Mouse (Mus musculus): ENCODE measurements around the gene Jagn1.

Gene Jagn1

DNA sequence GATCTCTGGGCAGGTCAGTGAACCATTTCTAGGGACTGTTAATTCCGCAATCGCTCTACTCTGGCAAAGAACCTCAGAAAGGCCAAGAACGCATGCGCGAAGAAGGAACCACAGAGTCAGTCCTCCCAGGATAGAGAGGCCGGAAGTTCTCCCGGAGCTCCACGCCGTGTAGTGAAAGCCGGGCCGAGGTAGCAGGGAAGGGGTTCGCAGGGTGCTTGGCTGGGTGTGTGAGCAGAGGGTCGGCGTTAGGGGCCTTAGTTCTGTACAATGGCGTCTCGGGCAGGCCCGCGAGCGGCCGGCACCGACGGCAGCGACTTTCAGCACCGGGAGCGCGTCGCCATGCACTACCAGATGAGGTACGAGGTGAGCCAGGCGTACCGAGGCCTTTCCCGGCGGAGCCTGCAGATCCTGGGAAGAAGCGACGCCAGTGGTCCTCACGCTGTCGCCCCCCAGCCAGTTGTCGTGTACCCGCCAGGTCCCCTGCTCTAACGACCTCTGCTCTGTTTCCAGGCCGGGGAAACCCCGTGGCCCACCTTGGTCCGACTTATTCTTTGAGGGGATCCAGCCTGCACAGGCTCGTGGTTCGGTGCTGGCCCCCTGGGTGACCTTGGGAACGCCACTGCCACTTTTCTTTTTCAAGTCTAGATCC is at the start of gene Jagn1:
Gene Jagn1 (plus strand): TSS at position 128 of the 649 bp plus-strand sequence.
- DNase-seq, result peak; percentile 93

DNA sequence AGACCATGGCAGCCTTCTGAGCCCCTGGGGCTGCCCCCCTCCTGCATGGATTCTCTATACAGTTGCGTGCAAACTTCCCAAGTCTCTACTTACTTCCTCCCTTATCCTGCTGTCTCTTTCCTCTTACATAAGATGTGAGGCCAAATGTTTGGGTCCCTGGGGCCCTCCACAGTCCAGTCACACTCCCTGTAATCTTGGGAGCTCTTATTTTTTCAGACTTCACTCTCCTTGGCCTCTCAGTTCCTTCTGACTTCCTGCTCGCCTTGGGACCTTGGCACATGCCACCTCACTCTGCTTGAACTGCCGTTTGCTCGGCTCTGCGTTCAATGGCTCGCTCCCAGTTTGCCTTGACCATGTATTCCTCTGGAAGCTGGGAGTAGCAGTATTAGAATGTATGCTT is 48.4 kb upstream of the Jagn1 start:
- DNase-seq, result no peak

GRCm38 (mm10) chr6:113394811-113395210 is 47.6 kb upstream of the Jagn1 start:
- no peak for DNase-seq

DNA sequence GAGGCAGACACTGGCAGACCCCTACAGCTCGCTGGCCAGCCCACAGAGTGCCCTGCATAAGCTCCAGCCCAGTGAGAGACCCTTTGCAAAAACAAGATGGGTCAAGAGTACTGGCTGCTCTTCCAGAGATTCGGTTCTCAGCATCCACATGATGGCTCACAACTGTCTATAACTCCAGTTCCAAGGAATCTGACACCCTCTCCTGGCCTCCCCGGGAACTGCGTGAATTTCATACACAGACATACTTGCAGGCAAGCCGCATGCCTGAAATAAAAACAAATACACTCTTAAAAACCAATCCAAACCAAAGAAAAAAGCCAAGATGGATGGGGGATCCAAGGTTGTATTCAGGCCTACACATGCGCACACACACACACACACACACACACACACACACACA is 46.9 kb upstream of the Jagn1 start:
- no peak for DNase-seq

DNA sequence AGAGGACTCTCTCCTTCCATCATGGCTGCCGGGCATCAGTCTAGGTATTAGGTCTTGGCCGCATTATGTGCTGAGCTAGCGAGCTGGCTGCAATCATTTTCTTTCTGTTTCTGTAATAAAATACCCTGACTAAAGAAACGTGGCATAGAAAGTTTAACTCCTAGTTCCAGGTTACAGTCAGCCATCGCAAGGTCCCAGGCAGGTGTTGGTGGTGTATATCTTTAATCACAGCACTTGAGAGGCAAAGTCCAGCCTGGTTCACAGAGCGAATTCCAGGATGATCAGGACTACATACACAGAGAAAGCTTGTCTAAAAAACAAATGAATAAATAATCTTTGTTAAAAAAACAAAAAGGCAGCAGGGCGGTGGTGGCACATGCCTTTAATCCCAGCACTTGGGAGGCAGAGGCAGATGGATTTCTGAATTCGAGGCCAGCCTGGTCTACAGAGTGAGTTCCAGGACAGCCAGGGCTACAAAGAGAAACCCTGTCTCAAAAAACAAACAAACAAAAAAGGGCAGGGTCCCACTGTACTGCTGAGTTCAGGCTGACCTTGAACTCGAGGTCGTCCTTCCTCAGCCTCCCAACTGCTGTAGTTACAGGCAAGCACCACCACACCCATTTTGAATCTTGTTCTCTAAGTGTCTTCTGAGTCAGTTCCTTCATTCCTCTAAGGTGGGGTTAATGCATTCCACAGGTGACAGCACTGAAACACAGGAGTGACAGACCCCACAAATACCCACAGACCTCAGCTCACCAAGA is 45.9 kb upstream of the Jagn1 start:
- no peak for DNase-seq

DNA sequence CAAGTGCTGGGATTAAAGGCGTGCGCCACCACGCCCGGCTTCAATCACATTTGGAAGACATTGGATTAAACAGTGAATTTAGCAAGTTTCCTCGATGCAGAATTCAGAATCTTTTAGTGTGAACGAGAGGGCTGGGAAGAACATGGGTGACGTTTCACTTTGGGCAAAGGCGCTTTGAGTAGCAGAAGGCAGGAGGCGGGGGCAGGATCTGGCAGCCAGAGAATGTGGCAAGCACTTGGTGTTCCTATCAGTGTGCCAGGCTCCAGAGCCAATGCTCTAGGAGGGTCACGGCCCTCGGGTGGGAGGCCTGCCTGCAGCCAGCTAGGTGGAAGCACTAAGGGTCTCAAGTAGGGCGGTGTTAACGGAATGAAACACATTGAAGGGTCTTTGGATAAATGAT is 40.3 kb upstream of the Jagn1 start:
- DNase-seq, result no peak

- DNase-seq, result peak; percentile 60
These were observed 37.5 kb upstream of the Jagn1 start for GRCm38 (mm10) chr6:113404649-113405448.

DNA sequence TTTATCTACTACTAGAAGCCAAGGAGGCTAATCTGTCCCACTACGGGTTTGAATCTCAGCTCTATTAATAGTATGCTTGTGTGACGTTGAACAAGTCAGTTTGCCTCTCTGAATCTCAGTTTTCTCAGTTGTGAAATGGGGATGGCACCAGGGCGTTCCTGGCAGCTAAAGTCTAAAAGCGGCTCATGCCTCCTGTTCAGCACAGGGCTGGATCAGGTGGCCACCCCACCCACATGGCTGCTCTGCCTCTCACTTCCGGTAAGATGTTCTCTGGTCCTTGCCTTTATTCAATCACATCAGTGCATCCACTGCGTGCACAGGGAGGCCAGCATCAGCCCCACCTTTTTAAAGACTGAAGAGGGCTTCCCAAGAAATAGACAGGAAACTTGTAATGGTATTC is 36.9 kb upstream of the Jagn1 start:
- no peak for DNase-seq

GRCm38 (mm10) chr6:113406683-113407082 is 35.7 kb upstream of the Jagn1 start:
- no peak for DNase-seq

DNA sequence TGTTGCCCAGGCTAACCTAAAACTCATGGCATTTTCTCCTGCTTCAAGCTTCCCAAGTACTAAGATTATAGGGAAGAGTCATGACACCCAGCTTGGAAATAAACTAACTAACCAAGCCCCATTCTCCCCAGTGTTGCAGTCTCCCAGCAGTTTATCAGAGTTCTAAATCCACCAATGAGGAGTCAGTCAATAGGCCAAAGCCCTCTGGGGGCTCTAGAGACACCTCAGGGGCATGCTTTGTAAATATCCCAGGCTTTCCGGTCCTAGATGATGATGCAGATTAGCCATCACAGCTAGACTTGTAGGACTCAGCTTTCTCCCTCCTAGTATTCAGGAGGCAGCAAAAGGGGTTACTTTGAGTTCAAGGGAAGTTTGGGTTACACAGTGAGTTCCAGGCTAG is 32.4 kb upstream of the Jagn1 start:
- DNase-seq, result no peak

DNA sequence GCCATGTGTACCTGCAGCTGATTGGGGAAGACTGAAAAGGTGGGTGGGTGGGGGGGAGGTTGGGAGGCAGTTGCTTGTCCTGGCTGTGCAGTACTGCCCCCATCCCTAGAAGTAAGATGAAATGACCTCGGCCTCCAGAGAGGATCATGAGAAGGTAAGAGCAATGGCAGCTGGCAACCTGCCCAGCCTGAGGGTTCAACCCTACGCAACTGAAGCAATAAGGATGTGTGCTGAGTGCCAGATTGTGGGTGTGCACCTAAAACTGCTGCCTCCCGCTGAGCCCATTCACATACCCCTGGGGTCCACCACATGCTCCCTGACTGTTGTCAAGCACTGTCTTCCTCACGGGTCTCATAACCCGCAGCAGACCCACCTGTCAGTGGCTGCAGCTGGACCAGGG is 26.0 kb upstream of the Jagn1 start:
- no peak for DNase-seq

DNA sequence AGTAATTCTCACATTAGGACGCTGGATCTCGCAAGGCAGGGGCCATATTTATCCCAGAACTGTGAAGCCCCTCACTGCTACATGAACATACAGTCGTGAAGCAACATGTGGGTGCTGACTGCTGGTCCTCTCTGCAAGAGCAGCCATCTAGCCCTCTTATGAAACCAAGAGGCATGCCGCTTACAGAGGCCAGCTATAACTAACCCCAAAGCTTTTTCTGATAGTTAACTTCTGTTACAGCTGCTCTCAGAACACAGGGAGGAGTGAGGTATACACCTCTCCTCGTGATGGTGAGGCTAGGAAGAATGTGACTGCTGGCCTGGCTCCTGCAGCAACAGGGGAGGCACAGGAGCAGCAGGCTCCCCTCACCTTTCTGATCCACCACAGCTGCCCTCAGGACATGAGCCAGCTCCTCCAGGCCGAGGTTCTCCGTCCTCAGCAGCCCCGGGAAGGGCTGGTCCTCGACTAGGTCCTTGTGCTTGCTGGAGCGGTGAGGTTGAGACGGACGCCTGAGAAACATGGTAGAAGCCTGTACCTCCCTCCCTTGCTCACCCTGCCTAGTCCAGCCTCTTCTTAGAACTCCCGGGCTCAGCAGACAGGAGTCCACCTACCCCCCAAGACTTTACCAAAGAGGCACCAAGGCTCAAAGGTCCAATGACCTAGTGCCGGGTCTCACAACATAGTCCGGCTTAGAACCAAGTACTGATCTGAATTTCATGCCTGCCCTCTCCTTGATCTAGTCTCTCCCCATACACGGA is 23.7 kb upstream of the Jagn1 start:
- DNase-seq, result no peak

DNA sequence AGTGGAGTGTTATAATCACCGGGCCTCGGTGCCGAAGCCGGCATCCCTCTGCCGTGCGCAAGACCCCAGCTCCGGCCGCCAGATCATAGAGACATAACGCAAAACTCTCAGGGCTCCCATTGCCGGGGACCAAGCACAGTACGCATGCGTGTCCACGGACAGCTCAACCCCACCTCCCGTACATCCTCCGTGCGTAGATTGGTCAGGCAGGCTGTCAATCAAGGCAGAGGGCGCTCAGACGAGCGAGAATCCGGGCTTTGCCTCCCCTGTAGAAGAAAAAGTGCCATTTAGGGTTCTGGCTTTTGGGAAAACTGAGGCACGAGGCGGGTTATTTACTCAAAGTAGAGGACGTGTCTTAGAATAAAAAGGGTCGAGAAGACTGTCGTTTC is 23.2 kb upstream of the Jagn1 start, which contains the start of gene Rpusd3:
Gene Rpusd3 (minus strand): TSS at position 142 of the 389 bp plus-strand sequence.
- peak; percentile 94 for DNase-seq

- no peak for DNase-seq
These were observed 19.4 kb upstream of the Jagn1 start for GRCm38 (mm10) chr6:113423000-113423399.

- no peak for DNase-seq
These were observed 18.2 kb upstream of the Jagn1 start for GRCm38 (mm10) chr6:113424187-113424586.

DNA sequence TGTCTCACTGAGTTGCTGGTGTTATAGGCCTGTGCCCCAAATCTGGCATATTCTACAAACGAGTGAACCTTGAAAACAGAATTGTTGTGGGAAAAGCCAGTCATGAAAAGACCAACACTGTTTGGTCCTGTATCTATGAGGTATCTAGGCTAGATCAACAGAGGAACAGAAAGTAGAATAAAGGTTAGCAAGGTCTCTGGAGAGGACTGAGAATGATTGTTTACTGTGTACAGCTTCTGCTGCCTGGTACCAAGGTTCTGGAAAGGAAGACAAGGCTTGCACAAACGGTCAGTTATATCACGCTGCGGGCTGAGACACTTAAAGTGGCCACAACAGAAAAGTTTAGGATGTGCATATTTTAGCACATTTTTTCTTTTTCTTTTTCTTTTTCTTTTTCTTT is 15.7 kb upstream of the Jagn1 start:
- no peak for DNase-seq

GRCm38 (mm10) chr6:113427397-113427796 is 15.0 kb upstream of the Jagn1 start:
- DNase-seq, result no peak

DNA sequence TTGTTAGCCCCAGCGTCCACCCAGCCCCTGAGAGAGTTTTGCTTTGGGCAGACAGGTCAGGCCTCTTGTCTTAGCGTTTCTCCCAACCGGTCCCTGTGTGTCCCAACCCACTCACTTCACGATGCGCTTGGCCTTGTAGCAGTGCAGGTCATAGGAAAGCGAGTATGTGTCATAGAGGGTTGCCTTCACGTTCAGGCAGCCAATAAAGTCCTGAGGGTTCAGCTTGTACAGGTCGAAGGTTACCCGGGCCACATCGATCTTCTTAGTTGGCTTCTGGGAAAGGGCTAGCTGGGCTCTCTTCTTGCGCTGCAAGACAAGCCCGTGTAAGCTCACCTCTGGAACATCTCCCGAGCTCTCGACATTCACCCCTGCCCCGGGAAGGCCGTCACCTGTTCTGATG is 14.4 kb upstream of the Jagn1 start:
- no peak for DNase-seq

DNA sequence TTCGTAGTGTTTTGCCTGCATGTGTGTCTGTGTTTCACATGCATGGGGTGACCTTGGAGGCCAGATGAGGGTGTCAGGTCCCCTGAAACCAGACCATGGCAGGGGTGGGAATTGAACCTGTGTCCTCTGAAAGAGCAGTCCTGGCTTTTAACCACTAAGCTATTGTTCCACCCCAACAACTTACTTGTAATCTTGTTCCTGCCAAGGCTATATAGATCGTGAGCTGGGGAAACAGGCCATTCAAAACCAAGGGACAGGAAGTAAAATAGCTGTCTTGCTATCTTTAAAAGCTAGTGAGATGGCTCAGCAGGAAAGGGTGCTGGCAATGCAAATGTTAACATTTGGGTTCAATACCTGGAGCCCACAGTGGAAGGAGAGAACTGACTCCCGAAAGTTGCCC is 12.4 kb upstream of the Jagn1 start:
- DNase-seq, result no peak

GRCm38 (mm10) chr6:113430846-113431245 is 11.5 kb upstream of the Jagn1 start:
- no peak for DNase-seq

DNA sequence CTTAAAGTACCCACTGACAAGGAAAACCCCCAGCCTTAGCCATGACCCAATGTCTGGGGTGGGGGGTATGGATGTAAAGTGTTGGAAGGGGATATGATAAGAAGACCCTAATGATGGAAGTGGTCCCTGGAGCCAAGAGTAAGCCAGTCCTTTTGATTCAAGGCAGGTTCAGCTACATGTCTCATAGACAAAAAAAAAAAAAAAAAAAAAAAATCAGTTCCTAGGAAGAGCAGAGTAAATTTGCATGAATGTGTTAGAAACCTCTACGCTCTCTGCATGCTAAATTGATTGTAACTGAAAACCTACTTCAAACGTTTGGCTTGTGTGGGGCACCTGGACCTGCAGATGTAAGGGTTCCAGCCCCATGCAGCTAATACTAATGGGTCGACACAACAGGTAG is 10.6 kb upstream of the Jagn1 start:
- no peak for DNase-seq

DNA sequence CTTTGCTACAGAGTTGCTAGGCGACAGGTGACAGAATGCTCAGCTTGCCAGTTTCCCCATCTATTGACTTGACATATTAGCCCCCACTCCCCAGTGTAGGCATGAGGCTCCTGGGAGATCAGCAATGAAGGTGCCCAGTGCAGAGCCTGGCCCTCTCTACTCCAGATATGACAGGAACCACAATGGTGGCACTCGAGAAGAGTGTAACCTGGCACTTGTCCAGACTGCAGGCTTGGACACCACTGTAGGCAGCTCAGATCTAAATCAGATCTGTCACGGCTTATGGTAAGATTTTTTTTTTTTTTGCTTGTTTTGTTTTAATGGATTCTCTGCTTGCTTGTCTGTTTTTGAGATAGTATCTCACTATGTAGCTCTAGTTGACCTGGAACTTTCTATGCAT is 8.7 kb upstream of the Jagn1 start:
- DNase-seq, result no peak

GRCm38 (mm10) chr6:113434691-113435090 is 7.7 kb upstream of the Jagn1 start:
- DNase-seq, result no peak
